Mouse (Mus musculus) neural tube, postnatal 0 days (tissue): ENCODE data around the gene Glp1r. TPM values are rescaled to one million over a fixed set of nuclear protein-coding genes. Genes with fewer than 3 reads are reported as not detected.

Source experiments
- microRNA-seq: library from miRNA; unstranded; fragments of <30 nt; microRNA quantifications from one replicate; pipeline ENCODE4, GENCODE M21; 2016
- polyA plus RNA-seq: library from polyadenylated mRNA; unstranded; fragments of >200 nt; fragmentation: Nextera tagmentation; extraction: Ambion mirVana; gene quantifications from 2 replicates; pipeline ENCODE4 v1.2.1, GENCODE M21; 2015

Gene Glp1r
- 2.0 and 2.2 TPM in 2 replicates for polyA plus RNA-seq

DNA sequence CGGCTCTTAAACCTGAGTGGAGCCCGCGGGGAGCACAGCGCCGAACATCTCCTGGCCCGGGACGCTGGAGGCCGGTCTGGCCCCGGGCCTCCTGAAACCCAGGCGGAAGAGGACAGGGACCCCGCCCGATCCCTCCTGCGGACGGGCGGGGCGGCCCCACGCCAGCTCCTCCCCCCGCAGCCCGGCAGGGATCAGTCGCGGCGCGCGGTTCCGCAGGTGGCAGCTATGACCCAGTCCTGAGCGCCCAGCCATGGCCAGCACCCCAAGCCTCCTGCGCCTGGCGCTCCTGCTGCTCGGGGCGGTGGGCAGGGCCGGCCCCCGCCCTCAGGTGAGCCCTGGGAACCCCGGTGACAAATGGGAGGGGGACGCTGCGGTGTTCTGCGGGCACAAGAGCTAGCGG is at the start of gene Glp1r:
TSS of gene Glp1r (plus strand) at position 191 of the 400 bp plus-strand sequence.

DNA sequence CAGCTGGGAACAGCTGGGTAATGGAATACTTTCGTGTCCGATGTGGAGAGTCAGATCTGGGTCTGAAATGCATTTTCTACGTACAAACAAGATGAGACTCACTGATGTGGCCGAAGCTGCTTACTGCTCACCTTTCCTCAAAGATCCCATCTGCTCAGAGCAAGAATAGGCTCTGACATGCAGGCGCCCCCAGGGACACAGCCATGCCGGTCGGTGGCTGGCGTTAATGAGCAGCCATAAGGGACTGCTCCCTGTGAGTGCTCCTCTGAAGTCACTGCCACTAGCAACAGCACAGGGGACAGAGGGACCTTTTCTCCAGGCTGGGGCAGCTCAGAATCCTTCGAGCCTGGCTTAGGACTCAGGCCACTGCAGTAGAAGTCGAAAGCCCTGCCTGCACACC is 52.7 kb downstream of the Glp1r start, which contains the start of gene Umodl1:
TSS of gene Umodl1 (plus strand) at position 301 of the 400 bp plus-strand sequence.

Small RNA genes within 50 kb of the gene (microRNA-seq; reads per million reads assigned to microRNA genes)
- gene Gm24026 = not detected

Other genes starting within 250 kb of the Glp1r start
- 0.03 TPM in 1 of 2 replicates, not detected in the other for gene Umodl1, start 52.8 kb downstream of the Glp1r start, polyA plus RNA-seq
- gene Abcg1, start 155.9 kb downstream of the Glp1r start, polyA plus RNA-seq = 19.1 TPM in 2 replicates
- 0.71 and 2.3 TPM in 2 replicates for gene Tff3, start 227.8 kb downstream of the Glp1r start, polyA plus RNA-seq
- not detected in 2 replicates for gene Tff2, start 242.5 kb downstream of the Glp1r start, polyA plus RNA-seq